33 mouse cellular contexts compared by ENCODE assay signal in genomic region chr6:73275002-73275401, GRCm38 (mm10). TPM values are rescaled to one million over a fixed set of nuclear protein-coding genes. Genes with fewer than 3 reads are reported as not detected.
DNase-seq lines count a peak whose midpoint lies in the region; ATAC-seq lines count a peak whose summit lies in the region.
"Had no signal": no experiment of that assay in that cellular context is flagged by ENCODE, and none has a peak within 500 bp of the region (broad histone marks: within the 10 kb centered on the region; RNA-seq: fewer than 3 reads in every experiment).

No protein-coding gene starts in this region.

- no peak overlapping the region for H3K4me2 ChIP-seq in kidney, embryonic 14.5 days (replicated peaks; ENCODE audit: low read depth, low read length)
- H3K4me2 ChIP-seq in intestine, embryonic 16.5 days (ENCODE audit: low read depth, low read length), result no peak overlapping the region
- H3K4me2 ChIP-seq: embryonic facial prominence, embryonic 13.5 days; forebrain, embryonic 13.5 days; heart, embryonic 12.5 days; heart, embryonic 15.5 days; hindbrain, embryonic 13.5 days had no signal

- H3K4me1 ChIP-seq in kidney, embryonic 14.5 days (ENCODE audit: control insufficient read depth, insufficient read depth, low read length), result no peaks in the 10 kb centered on the region
- peaks cover 10% of the 10 kb centered on the region for H3K4me1 ChIP-seq in brown adipose tissue, adult 24 weeks (ENCODE audit: control insufficient read depth, insufficient read depth, insufficient read length, low read length)
- no peaks in the 10 kb centered on the region for H3K4me1 ChIP-seq in intestine, embryonic 16.5 days (ENCODE audit: control insufficient read depth, insufficient read depth, low read length)
- H3K4me1 ChIP-seq: embryonic facial prominence, embryonic 10.5 days; embryonic facial prominence, embryonic 13.5 days; forebrain, embryonic 10.5 days; forebrain, embryonic 13.5 days; heart, embryonic 12.5 days; heart, embryonic 15.5 days; hindbrain, embryonic 10.5 days; hindbrain, embryonic 13.5 days had no signal

- peak; percentile 35 for DNase-seq in kidney, adult 11 months
- no peak for DNase-seq in kidney, postnatal 14 days
- DNase-seq in kidney, postnatal 36 days, result peak; percentile 41 to 45
- DNase-seq in urinary bladder, adult 18-20 months (ENCODE audit: low spot score in 2 of 2), result no peak
- DNase-seq: adrenal gland, adult 2 months; adrenal gland, postnatal 14 days; B cell, adult 2 months; cerebellum, adult 11-12 months; cerebellum, adult 8-10 months; cerebellum, postnatal 10 days; cerebellum, postnatal 36 days; embryo, embryonic 11 days; gastrocnemius, postnatal 10 days; gastrocnemius, postnatal 36 days; heart, postnatal 10 days; heart, postnatal 36 days had no signal

- H3K4me3 ChIP-seq in kidney, embryonic 14.5 days (ENCODE audit: low read length), result no peak overlapping the region
- H3K4me3 ChIP-seq in brown adipose tissue, adult 24 weeks (ENCODE audit: insufficient read depth, low read depth, low read length), result no peak overlapping the region
- no peak overlapping the region for H3K4me3 ChIP-seq in intestine, embryonic 16.5 days (ENCODE audit: low read length)
- H3K4me3 ChIP-seq: embryonic facial prominence, embryonic 10.5 days; embryonic facial prominence, embryonic 13.5 days; erythroblast, embryonic 14.5 days; forebrain, embryonic 10.5 days; forebrain, embryonic 13.5 days; heart, embryonic 12.5 days; heart, embryonic 15.5 days; hindbrain, embryonic 10.5 days; hindbrain, embryonic 13.5 days had no signal

- no peak overlapping the region for H3K27ac ChIP-seq in kidney, embryonic 14.5 days (ENCODE audit: low read depth, low read length)
- H3K27ac ChIP-seq in brown adipose tissue, adult 24 weeks (replicated peaks; ENCODE audit: low read depth, low read length), result peak overlapping the region; percentile 45; the same call in 1 of the 2 replicates
- no peak overlapping the region for H3K27ac ChIP-seq in intestine, embryonic 16.5 days (ENCODE audit: low read length)
- H3K27ac ChIP-seq: embryonic facial prominence, embryonic 10.5 days; embryonic facial prominence, embryonic 13.5 days; forebrain, embryonic 10.5 days; forebrain, embryonic 13.5 days; heart, embryonic 15.5 days; hindbrain, embryonic 10.5 days; hindbrain, embryonic 13.5 days had no signal

- H3K27me3 ChIP-seq in kidney, embryonic 14.5 days (ENCODE audit: control insufficient read depth, insufficient read depth, low read length), result no peaks in the 10 kb centered on the region
- no peaks in the 10 kb centered on the region for H3K27me3 ChIP-seq in intestine, embryonic 16.5 days (replicated peaks; ENCODE audit: control insufficient read depth, insufficient read depth, low read length)
- H3K27me3 ChIP-seq: CH12.LX; embryonic facial prominence, embryonic 13.5 days; forebrain, embryonic 13.5 days; heart, embryonic 12.5 days; heart, embryonic 15.5 days; hindbrain, embryonic 13.5 days; Patski had no signal

- H3K9me3 ChIP-seq in kidney, embryonic 14.5 days (ENCODE audit: control insufficient read depth, low read length), result no peaks in the 10 kb centered on the region
- no peaks in the 10 kb centered on the region for H3K9me3 ChIP-seq in intestine, embryonic 16.5 days (ENCODE audit: control insufficient read depth, low read length)
- H3K9me3 ChIP-seq: embryonic facial prominence, embryonic 10.5 days; embryonic facial prominence, embryonic 13.5 days; forebrain, embryonic 10.5 days; forebrain, embryonic 13.5 days; G1E; heart, embryonic 12.5 days; heart, embryonic 15.5 days; hindbrain, embryonic 10.5 days; hindbrain, embryonic 13.5 days had no signal

- no peak overlapping the region for H3K9ac ChIP-seq in kidney, embryonic 14.5 days (ENCODE audit: low read depth, low read length)
- no peak overlapping the region for H3K9ac ChIP-seq in intestine, embryonic 16.5 days (ENCODE audit: low read depth, low read length)
- H3K9ac ChIP-seq: embryonic facial prominence, embryonic 13.5 days; forebrain, embryonic 13.5 days; heart, embryonic 12.5 days; heart, embryonic 15.5 days; hindbrain, embryonic 13.5 days had no signal

- no peak for ATAC-seq in kidney, embryonic 14.5 days (ENCODE audit: low FRiP score, low TSS enrichment)
- ATAC-seq in intestine, embryonic 16.5 days, result peak; percentile 42
- ATAC-seq: forebrain, embryonic 13.5 days; forebrain, embryonic 16.5 days; hindbrain, embryonic 16.5 days; Patski had no signal

- H3K36me3 ChIP-seq in kidney, embryonic 14.5 days (ENCODE audit: control insufficient read depth, insufficient read depth, low read length), result peaks cover 77% of the 10 kb centered on the region
- peaks cover 48% of the 10 kb centered on the region for H3K36me3 ChIP-seq in intestine, embryonic 16.5 days (ENCODE audit: control insufficient read depth, insufficient read depth, low read length)

- 80% methylated on average over 5 of the region's 5 CpGs for WGBS in kidney, embryonic 14.5 days
- WGBS in intestine, embryonic 16.5 days, result 83% methylated on average over 5 of the region's 5 CpGs

RNA-seq across cellular contexts. Expression of gene Suclg1, which starts 26.8 kb away (rescaled TPM):
- polyA plus RNA-seq in kidney, embryonic 14.5 days (2014; fragmentation: Nextera tagmentation; extraction: Ambion mirVana), result 206 and 227 TPM in 2 replicates
- polyA plus RNA-seq in brown adipose tissue, adult 24 weeks (2012; ENCODE audit: insufficient read depth, insufficient read length, missing spikeins), result 2,272 and 2,335 TPM in 2 replicates
- polyA plus RNA-seq in intestine, embryonic 16.5 days (2015; fragmentation: Nextera tagmentation; extraction: Ambion mirVana), result 371 and 392 TPM in 2 replicates

RNA-seq across cellular contexts. Expression of gene Dnah6, which starts 53.6 kb away (rescaled TPM):
- 0.05 and 0.06 TPM in 2 replicates for polyA plus RNA-seq in kidney, embryonic 14.5 days (2014; fragmentation: Nextera tagmentation; extraction: Ambion mirVana)
- not detected in 2 replicates for polyA plus RNA-seq in brown adipose tissue, adult 24 weeks (2012; ENCODE audit: insufficient read depth, insufficient read length, missing spikeins)
- polyA plus RNA-seq in intestine, embryonic 16.5 days (2015; fragmentation: Nextera tagmentation; extraction: Ambion mirVana), result 0.04 and 0.05 TPM in 2 replicates
- polyA plus RNA-seq: embryonic facial prominence, embryonic 13.5 days had no signal

Comparison
In these comparisons a context has a peak if more than half of its experiments do, and no peak if none do; other contexts are left out.
1. DNase-seq: peak in kidney, adult 11 months (single experiment) and kidney, postnatal 36 days (2 of 2); none in kidney, postnatal 14 days (single experiment) and urinary bladder, adult 18-20 months (0 of 2).